Mouse (Mus musculus) CD8-positive naive resting alpha-beta T cell, adult 2 months (primary cell): ENCODE data around the gene Myo9b.
A peak's percentile ranks its signal among the peaks of the same experiment; 100 is the strongest.

Experiments used
- DNase-seq, 2 experiments: peaks; one replicate each; pipeline ENCODE4 v3.0.0; 2022; ENCODE audit warnings: low read depth in 2 of 2, low spot score in 2 of 2

Myo9b gene

DNA sequence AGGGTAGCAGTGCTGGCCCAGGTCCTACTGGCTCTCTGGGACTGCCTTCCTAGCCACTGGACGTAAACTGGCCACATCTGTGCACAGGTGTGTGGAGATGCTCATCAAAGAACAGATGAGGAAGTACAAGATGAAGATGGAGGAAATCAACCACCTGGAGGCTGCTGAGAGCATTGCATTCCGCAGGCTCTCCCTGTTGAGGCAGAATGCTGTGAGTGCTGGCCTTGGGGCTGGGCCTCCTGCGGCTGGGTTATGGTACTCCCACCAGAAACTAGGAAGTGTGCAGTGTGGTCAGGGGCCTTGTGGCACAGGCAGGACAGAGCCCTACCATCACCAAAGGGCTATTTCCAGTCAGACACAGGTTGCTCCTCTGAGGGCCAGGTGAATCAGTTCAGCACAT, 85.5 kb downstream of the Myo9b start:
- no peak for DNase-seq

GRCm38 (mm10) chr8:71366771-71367528, 94.4 kb downstream of the Myo9b start, which contains the start of gene Use1:
Gene Use1, plus strand, starts transcription at chr8:71366848.
- peak; percentile 80 to 89 for DNase-seq

DNA sequence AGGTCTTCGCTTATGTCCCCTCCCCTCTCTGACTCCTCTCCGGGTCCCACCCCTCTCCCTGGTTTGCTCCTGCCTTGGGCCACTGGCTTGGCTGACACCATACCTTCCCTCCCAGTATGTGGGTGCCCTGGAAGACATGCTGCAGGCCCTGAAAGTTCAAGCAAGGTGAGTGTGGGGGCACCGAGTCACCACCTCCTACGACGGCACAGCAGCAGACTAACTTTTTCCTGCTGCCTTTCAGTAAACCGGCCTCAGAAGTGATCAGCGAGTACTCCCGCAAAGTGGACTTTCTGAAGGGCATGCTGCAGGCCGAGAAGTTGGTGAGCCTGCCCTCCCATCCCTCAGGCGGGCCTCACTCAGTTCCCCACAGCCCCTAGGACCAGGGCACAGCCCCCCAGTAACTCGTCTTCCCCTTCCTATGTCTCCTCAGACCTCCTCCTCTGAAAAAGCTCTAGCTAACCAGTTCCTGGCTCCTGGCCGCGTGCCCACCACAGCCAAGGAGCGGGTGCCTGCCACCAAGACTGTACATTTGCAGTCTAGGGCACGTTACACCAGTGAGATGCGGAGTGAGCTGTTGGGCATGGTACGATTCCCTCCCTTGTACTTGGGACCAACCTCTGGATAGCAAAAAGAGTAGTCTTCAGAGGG, 95.1 kb downstream of the Myo9b start:
- DNase-seq, result no peak

DNA sequence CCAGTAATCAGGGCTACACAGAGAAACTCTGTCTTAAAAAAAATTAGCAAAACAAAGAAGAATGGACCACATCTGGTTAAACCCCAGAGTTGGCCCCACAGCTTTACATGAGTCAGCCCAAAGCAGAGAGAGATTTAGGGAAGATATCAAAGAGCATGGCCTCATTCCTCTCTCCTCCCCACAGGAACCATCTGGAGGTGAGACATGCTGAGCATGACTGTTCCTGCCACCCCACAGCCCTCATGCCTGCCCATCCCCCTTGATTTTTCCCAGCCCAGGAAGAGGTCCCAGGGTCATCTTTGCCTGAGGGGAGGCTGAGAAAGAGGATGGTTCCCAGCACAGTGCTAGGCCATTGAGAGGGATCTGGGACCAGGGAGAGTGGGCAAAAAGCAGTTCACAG, 95.9 kb downstream of the Myo9b start:
- no peak for DNase-seq

GRCm38 (mm10) chr8:71369040-71369718, 96.7 kb downstream of the Myo9b start:
- DNase-seq, result no peak

- no peak for DNase-seq
These were observed 98.3 kb downstream of the Myo9b start for GRCm38 (mm10) chr8:71370711-71371235.

DNA sequence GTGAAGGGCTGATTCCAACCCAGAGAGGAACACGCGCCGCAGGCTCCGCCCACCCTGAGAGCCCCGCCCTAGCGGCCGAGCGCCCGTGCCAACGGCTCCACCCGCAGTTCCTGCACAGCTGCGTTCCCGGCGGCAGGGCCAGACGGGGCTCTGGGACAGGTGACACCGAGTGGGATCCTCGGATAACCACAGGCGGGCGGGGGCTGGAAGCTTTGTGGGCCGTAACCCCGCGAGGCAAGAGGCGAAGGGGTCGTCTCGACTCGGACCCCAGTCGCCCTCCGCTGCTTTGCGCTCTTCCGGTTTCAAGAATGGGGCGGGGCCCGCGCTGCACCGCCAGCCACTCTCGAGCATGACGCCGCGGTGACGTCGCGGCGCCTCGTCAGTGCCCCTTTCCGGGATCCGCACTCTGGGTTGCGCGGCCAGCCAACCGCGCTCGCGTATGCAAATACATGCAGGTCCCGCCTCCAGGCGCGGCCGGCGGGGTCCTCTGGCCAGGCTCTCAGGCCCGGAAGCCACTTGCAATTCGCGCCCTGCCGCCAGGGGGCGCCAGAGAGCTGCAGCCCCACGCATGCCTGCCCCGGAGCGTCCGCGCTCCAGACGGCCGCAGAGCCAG, 98.8 kb downstream of the Myo9b start, which contains the start of gene Ocel1:
Ocel1 (plus strand) TSS at position 63 of the 613 bp plus-strand sequence.
- DNase-seq, result peak; percentile 94 to 97

DNA sequence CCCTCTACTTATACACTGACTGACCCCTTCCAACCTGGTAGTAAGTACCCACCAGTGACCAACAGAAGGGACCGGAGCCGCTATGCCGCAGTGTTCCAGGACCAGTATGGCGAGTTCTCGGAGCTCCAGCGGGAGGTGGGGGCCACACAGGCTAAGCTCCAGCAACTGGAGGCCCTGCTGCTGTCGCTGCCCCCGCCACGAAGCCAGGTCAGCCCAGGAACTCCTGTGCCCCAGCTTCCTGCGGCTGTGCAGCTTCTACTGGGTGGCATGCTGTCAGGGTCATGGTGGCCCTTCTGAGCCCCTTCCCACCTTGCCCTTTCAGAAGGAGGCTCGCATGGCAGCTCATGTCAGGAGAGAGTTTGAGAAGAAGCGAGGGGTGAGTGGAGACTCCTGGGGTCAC, 99.9 kb downstream of the Myo9b start:
- no peak for DNase-seq

DNA sequence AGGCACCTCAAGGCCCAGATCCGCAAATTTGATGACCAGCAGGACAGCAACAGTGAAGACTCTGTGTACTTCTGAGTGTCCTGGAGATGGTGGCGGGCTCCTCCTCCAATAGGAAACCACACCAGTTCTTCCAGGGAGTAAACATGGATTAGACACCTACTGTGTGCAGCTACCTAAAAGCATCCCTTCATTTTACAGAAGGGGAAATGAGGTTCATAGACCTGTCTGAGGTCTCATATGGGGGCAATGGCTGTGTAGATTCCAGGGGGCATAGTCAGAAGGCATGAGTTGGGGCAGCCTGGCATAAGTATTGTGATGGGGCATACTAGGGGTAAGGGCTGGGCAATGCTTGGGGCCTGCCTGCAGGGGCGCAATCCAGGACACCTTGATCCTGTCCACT, 100.5 kb downstream of the Myo9b start:
- no peak for DNase-seq

GRCm38 (mm10) chr8:71374616-71375206, 102.2 kb downstream of the Myo9b start:
- no peak for DNase-seq

DNA sequence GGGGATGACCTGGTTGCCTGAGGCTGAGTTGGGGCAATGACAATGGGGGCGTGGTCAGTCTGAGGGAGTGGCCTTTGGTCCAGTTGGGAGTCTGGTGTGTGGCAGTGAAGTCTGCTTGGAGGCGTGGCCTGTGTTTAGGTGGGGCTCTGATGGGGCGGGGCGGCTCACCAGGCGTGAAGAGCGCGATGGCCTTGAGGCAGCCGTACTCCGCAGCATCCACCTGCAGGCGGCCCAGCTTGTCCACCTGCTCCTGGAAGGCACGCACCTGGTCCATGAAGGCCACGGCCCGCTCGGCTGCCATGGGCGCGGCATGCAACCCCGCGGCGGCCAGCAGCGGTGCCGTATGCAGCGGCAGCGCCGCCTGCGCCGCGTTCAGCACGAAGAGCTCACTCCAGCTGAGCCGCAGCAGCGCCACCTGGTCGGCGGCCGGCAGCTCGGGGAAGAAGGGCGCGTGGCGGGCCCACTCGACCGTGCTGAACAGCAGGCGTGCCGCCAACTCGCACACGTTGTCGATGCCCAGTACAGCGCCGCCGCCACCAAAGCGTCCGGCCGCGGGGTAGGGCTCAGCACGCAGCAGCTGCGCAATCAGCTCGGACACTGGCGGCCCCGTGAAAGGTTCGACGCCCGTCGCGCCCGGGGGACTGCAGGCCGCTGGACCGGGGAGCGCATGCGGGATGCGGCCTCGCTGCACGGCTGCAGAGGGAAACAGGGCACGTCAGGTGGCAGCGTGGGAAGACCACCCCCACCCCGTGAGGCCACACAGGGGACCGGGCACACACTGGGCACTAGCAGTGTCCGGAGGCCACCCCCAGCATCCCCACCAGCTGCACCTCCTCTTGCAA, 103.3 kb downstream of the Myo9b start:
- DNase-seq, result no peak

- no peak for DNase-seq
These were observed 104.0 kb downstream of the Myo9b start for GRCm38 (mm10) chr8:71376423-71377030.

DNA sequence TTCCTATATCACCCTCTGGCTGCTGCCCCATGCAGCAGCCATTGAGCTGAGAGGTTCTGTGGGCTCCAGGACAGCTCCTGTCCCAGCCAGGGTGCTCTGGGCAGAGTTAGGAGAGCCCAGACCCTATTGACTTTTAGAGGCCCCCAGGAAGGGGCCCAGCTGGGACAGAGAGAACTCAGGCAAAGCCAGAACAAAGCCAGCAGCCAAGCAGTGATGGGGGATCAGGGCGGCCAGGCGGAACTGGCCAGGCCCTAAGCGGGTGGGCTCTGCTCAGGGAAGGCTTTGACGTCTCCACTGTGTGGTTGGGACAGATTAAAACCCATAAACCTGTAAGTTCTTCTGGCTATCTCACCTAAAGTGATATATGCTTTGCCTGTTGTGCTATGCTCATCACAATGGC, 106.5 kb downstream of the Myo9b start:
- no peak for DNase-seq

- no peak for DNase-seq
These were observed 107.1 kb downstream of the Myo9b start for GRCm38 (mm10) chr8:71379512-71380075.

GRCm38 (mm10) chr8:71380178-71381171, 108.0 kb downstream of the Myo9b start:
- DNase-seq, result no peak

DNA sequence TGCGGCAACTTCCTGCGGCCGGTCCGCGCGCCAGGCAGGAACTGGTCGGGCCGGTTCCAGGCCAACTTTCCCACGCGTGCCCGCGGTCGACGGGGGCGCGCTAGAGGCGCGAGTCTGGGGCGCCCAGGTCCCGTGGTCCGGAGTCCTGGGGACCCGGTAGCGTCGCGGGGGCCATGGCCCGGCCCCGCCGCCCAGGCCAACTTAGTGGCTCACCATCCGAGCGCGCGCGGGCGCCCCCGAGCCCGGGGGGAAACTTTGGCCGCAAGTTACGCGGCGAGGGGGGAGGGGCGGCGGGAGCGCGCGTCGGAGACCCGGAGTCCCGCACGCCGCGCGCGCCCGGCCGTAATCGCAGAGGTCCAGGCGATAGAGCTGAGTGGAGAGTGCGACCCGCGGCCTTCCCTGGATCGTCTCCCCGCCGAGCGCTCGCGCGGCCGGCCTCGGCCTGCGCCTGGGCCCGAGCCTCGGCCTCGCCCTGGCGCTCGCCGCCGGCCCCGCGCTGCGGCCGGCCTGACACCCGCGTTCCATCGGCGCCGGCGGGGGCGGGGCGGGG, 109.0 kb downstream of the Myo9b start, which contains the start of gene Nr2f6:
Nr2f6 (minus strand) TSS at position 540 of the 550 bp plus-strand sequence.
- no peak for DNase-seq
